ENCODE assay signal across 24 mouse cellular contexts in the genomic region with DNA sequence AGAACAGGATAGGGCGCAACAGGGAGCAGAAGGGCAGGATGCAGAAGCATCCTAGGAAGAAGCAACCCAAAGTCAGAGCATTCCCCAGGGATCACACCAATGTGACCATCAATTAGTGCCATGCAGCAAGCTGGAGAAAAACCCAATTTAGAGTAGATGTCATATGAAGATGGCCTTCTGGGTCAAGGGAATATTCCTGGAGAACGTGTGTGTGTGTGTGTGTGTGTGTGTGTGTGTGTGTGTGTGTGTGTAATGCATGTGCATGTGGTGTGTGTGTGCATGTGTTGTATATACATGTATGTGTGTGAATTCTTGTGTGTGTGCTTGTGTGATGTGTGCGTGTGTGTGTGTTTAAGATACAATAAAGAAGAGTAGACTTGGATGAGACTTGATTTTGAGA. TPM values are rescaled to one million over a fixed set of nuclear protein-coding genes. Genes with fewer than 3 reads are reported as not detected.
DNase-seq lines count a peak whose midpoint lies in the region; ATAC-seq and TF ChIP-seq lines count a peak whose summit lies in the region.
"Had no signal": no experiment of that assay in that cellular context is flagged by ENCODE, and none has a peak within 500 bp of the region (broad histone marks: within the 10 kb centered on the region; RNA-seq: fewer than 3 reads in every experiment).

No protein-coding gene starts in this region.

- DNase-seq in forebrain, embryonic 10.5 days (ENCODE audit: extremely low spot score, low spot score): no peak
- no peak for DNase-seq in forebrain, postnatal 0 days
- no peak for DNase-seq in midbrain, embryonic 10.5 days (ENCODE audit: low spot score)
- no peak for DNase-seq in midbrain, postnatal 0 days (ENCODE audit: low spot score)
- DNase-seq in midbrain, embryonic 14.5 days: peak; percentile 24
- no peak for DNase-seq in Muller cell, postnatal 12 days (ENCODE audit: inconsistent ontology term)
- DNase-seq: adrenal gland, adult 8-10 months had no signal

- TF ChIP-seq CTCF in forebrain, postnatal 0 days (IDR thresholded peaks at IDR 0.05; ENCODE audit: low read depth): no peak
- TF ChIP-seq CTCF in midbrain, postnatal 0 days (IDR thresholded peaks at IDR 0.05): no peak

- no peak for ATAC-seq in forebrain, postnatal 0 days
- ATAC-seq in midbrain, postnatal 0 days (ENCODE audit: low FRiP score): no peak
- ATAC-seq in midbrain, embryonic 14.5 days (ENCODE audit: low FRiP score, low TSS enrichment): no peak
- no peak for ATAC-seq in midbrain, embryonic 16.5 days
- ATAC-seq: inflammation-experienced regulatory T-cells, adult 6 months had no signal

- H3K27me3 ChIP-seq in forebrain, embryonic 10.5 days (ENCODE audit: poor library complexity, severe bottlenecking): peaks cover 100% of the 10 kb centered on the region
- H3K27me3 ChIP-seq in forebrain, postnatal 0 days (ENCODE audit: insufficient read depth, low read length): peaks cover 87% of the 10 kb centered on the region
- peaks cover 100% of the 10 kb centered on the region for H3K27me3 ChIP-seq in midbrain, embryonic 10.5 days (ENCODE audit: low read depth, poor library complexity, severe bottlenecking)
- peaks cover 83% of the 10 kb centered on the region for H3K27me3 ChIP-seq in midbrain, postnatal 0 days (ENCODE audit: insufficient read depth, low read length)
- peaks cover 82% of the 10 kb centered on the region for H3K27me3 ChIP-seq in midbrain, embryonic 14.5 days (ENCODE audit: control insufficient read depth, insufficient read depth, low read length)
- peaks cover 88% of the 10 kb centered on the region for H3K27me3 ChIP-seq in midbrain, embryonic 16.5 days (ENCODE audit: control insufficient read depth, insufficient read depth, low read depth, low read length)

- no peak overlapping the region for H3K4me2 ChIP-seq in forebrain, postnatal 0 days (ENCODE audit: low read depth)
- no peak overlapping the region for H3K4me2 ChIP-seq in midbrain, postnatal 0 days (ENCODE audit: low read depth, low read length, poor library complexity, severe bottlenecking)
- no peak overlapping the region for H3K4me2 ChIP-seq in midbrain, embryonic 14.5 days (ENCODE audit: low read length)
- H3K4me2 ChIP-seq in midbrain, embryonic 16.5 days (ENCODE audit: low read length): no peak overlapping the region
- H3K4me2 ChIP-seq: heart, embryonic 12.5 days; heart, embryonic 15.5 days; hindbrain, embryonic 12.5 days had no signal

- peak overlapping the region; percentile 27; the same call in 1 of the 2 replicates for H3K27ac ChIP-seq in forebrain, embryonic 10.5 days
- no peak overlapping the region for H3K27ac ChIP-seq in forebrain, postnatal 0 days (ENCODE audit: low read depth, low read length)
- H3K27ac ChIP-seq in midbrain, embryonic 10.5 days (replicated peaks): peak overlapping the region; percentile 76
- H3K27ac ChIP-seq in midbrain, postnatal 0 days (ENCODE audit: low read depth, low read length): no peak overlapping the region
- H3K27ac ChIP-seq in midbrain, embryonic 14.5 days (replicated peaks; ENCODE audit: low read depth, low read length): no peak overlapping the region
- no peak overlapping the region for H3K27ac ChIP-seq in midbrain, embryonic 16.5 days (ENCODE audit: low read length)
- H3K27ac ChIP-seq: heart, embryonic 15.5 days had no signal

- 39% methylated on average over 3 of the region's 3 CpGs for WGBS in forebrain, embryonic 10.5 days
- 42% methylated on average over 3 of the region's 3 CpGs for WGBS in forebrain, postnatal 0 days
- 43% methylated on average over 3 of the region's 3 CpGs for WGBS in midbrain, embryonic 10.5 days
- WGBS in midbrain, postnatal 0 days: 41% methylated on average over 3 of the region's 3 CpGs
- 41% methylated on average over 3 of the region's 3 CpGs for WGBS in midbrain, embryonic 14.5 days
- 31% methylated on average over 3 of the region's 3 CpGs for WGBS in midbrain, embryonic 16.5 days

- H3K4me3 ChIP-seq in forebrain, embryonic 10.5 days: no peak overlapping the region
- H3K4me3 ChIP-seq in forebrain, postnatal 0 days (ENCODE audit: low read depth, low read length): no peak overlapping the region
- 0 out of 2 replicates have a peak overlapping the region, but pooled peaks have one; percentile 39 for H3K4me3 ChIP-seq in midbrain, embryonic 10.5 days
- no peak overlapping the region for H3K4me3 ChIP-seq in midbrain, postnatal 0 days (ENCODE audit: low read depth, low read length)
- no peak overlapping the region for H3K4me3 ChIP-seq in midbrain, embryonic 14.5 days (replicated peaks; ENCODE audit: low read depth, low read length)
- no peak overlapping the region for H3K4me3 ChIP-seq in midbrain, embryonic 16.5 days (ENCODE audit: low read depth, low read length)
- H3K4me3 ChIP-seq: heart, embryonic 12.5 days; heart, embryonic 15.5 days; hindbrain, embryonic 12.5 days had no signal

- no peak overlapping the region for H3K9ac ChIP-seq in forebrain, postnatal 0 days
- no peak overlapping the region for H3K9ac ChIP-seq in midbrain, postnatal 0 days (replicated peaks; ENCODE audit: low read length, poor library complexity, severe bottlenecking)
- no peak overlapping the region for H3K9ac ChIP-seq in midbrain, embryonic 14.5 days (replicated peaks; ENCODE audit: low read length)
- H3K9ac ChIP-seq in midbrain, embryonic 16.5 days (ENCODE audit: low read depth, low read length): no peak overlapping the region
- H3K9ac ChIP-seq: heart, embryonic 12.5 days; heart, embryonic 15.5 days; hindbrain, embryonic 12.5 days had no signal

- H3K4me1 ChIP-seq in forebrain, embryonic 10.5 days: peaks cover 51% of the 10 kb centered on the region
- H3K4me1 ChIP-seq in forebrain, postnatal 0 days (ENCODE audit: insufficient read depth): no peaks in the 10 kb centered on the region
- peaks cover 70% of the 10 kb centered on the region for H3K4me1 ChIP-seq in midbrain, embryonic 10.5 days
- H3K4me1 ChIP-seq in midbrain, postnatal 0 days (ENCODE audit: insufficient read depth, low read length): no peaks in the 10 kb centered on the region
- H3K4me1 ChIP-seq in midbrain, embryonic 14.5 days (ENCODE audit: control insufficient read depth, insufficient read depth, low read length): peaks cover 12% of the 10 kb centered on the region; the same call in 1 of the 2 replicates
- 0 out of 2 replicates have a peak, but pooled peaks cover 4% of the 10 kb centered on the region for H3K4me1 ChIP-seq in midbrain, embryonic 16.5 days (ENCODE audit: control insufficient read depth, insufficient read depth, low read length)

- H3K36me3 ChIP-seq in forebrain, embryonic 10.5 days (replicated peaks): no peaks in the 10 kb centered on the region
- no peaks in the 10 kb centered on the region for H3K36me3 ChIP-seq in forebrain, postnatal 0 days (ENCODE audit: insufficient read depth)
- H3K36me3 ChIP-seq in midbrain, embryonic 10.5 days: no peaks in the 10 kb centered on the region
- no peaks in the 10 kb centered on the region for H3K36me3 ChIP-seq in midbrain, postnatal 0 days (ENCODE audit: insufficient read depth, low read length)
- no peaks in the 10 kb centered on the region for H3K36me3 ChIP-seq in midbrain, embryonic 14.5 days (ENCODE audit: control insufficient read depth, insufficient read depth, low read length)
- H3K36me3 ChIP-seq in midbrain, embryonic 16.5 days (ENCODE audit: control insufficient read depth, insufficient read depth, low read length): no peaks in the 10 kb centered on the region
- H3K36me3 ChIP-seq: G1E; heart, embryonic 12.5 days; heart, embryonic 15.5 days; hindbrain, embryonic 12.5 days had no signal

- H3K9me3 ChIP-seq in forebrain, embryonic 10.5 days: no peaks in the 10 kb centered on the region
- H3K9me3 ChIP-seq in forebrain, postnatal 0 days (ENCODE audit: low read length): no peaks in the 10 kb centered on the region
- H3K9me3 ChIP-seq in midbrain, embryonic 10.5 days (replicated peaks): no peaks in the 10 kb centered on the region
- H3K9me3 ChIP-seq in midbrain, postnatal 0 days (ENCODE audit: low read length): no peaks in the 10 kb centered on the region
- no peaks in the 10 kb centered on the region for H3K9me3 ChIP-seq in midbrain, embryonic 14.5 days (ENCODE audit: control insufficient read depth, low read length)
- H3K9me3 ChIP-seq in midbrain, embryonic 16.5 days (replicated peaks; ENCODE audit: control insufficient read depth, low read length, poor library complexity, severe bottlenecking): no peaks in the 10 kb centered on the region
- H3K9me3 ChIP-seq: G1E; heart, embryonic 12.5 days; heart, embryonic 15.5 days; hindbrain, embryonic 12.5 days had no signal

RNA-seq across cellular contexts. Expression of a gene that starts 9.2 kb away (rescaled TPM):
- polyA plus RNA-seq in forebrain, embryonic 10.5 days (2016; fragmentation: Nextera tagmentation; extraction: Ambion mirVana): 0.49 and 1.3 TPM in 2 replicates
- not detected in 2 replicates for total RNA-seq in forebrain, postnatal 0 days (2014; rRNA removed)
- polyA plus RNA-seq in forebrain, postnatal 0 days (2015; fragmentation: Nextera tagmentation; extraction: Ambion mirVana): 0.33 and 0.35 TPM in 2 replicates
- 22.0 and 24.0 TPM in 2 replicates for polyA plus RNA-seq in midbrain, embryonic 10.5 days (2016; fragmentation: Nextera tagmentation; extraction: Ambion mirVana)
- total RNA-seq in midbrain, postnatal 0 days (2014; rRNA removed): 0.33 TPM in 2 replicates
- polyA plus RNA-seq in midbrain, postnatal 0 days (2015; fragmentation: Nextera tagmentation; extraction: Ambion mirVana): 0.81 and 1.1 TPM in 2 replicates
- 1.3 and 4.1 TPM in 2 replicates for polyA plus RNA-seq in midbrain, embryonic 14.5 days (2014; fragmentation: Nextera tagmentation; extraction: Ambion mirVana)
- 1.2 and 1.3 TPM in 2 replicates for polyA plus RNA-seq in midbrain, embryonic 16.5 days (2015; fragmentation: Nextera tagmentation; extraction: Ambion mirVana)
- total RNA-seq: adrenal gland, adult 8-10 months; adrenal gland, postnatal 25 days; G1E; gastrocnemius, adult 8-10 months; gastrocnemius, postnatal 25 days; heart, adult 18-20 months; heart, postnatal 10 days; heart, postnatal 36 days had no signal
- polyA plus RNA-seq: activated CD4-positive, CD25-positive, alpha-beta regulatory T cell, adult 4 months; forebrain, embryonic 14.5 days; G1E; gonadal fat pad, adult 2 months; heart, embryonic 12.5 days; heart, embryonic 15.5 days had no signal

RNA-seq across cellular contexts. Expression of a gene that starts 10.4 kb away (rescaled TPM):
- polyA plus RNA-seq in forebrain, embryonic 10.5 days (2016; fragmentation: Nextera tagmentation; extraction: Ambion mirVana): 0.10 TPM in 1 of 2 replicates, not detected in the other
- 36.3 and 49.6 TPM in 2 replicates for total RNA-seq in forebrain, postnatal 0 days (2014; rRNA removed)
- 2.2 TPM in 2 replicates for polyA plus RNA-seq in forebrain, postnatal 0 days (2015; fragmentation: Nextera tagmentation; extraction: Ambion mirVana)
- polyA plus RNA-seq in midbrain, embryonic 10.5 days (2016; fragmentation: Nextera tagmentation; extraction: Ambion mirVana): 0.54 and 0.82 TPM in 2 replicates
- total RNA-seq in midbrain, postnatal 0 days (2014; rRNA removed): 5.5 and 7.3 TPM in 2 replicates
- polyA plus RNA-seq in midbrain, postnatal 0 days (2015; fragmentation: Nextera tagmentation; extraction: Ambion mirVana): 0.51 and 0.64 TPM in 2 replicates
- polyA plus RNA-seq in midbrain, embryonic 14.5 days (2014; fragmentation: Nextera tagmentation; extraction: Ambion mirVana): 0.57 and 0.66 TPM in 2 replicates
- 0.35 and 0.42 TPM in 2 replicates for polyA plus RNA-seq in midbrain, embryonic 16.5 days (2015; fragmentation: Nextera tagmentation; extraction: Ambion mirVana)
- polyA plus RNA-seq: activated CD4-positive, CD25-positive, alpha-beta regulatory T cell, adult 4 months; embryonic facial prominence, embryonic 14.5 days; forebrain, embryonic 11.5 days; inflammation-experienced regulatory T-cells, adult 6 months had no signal

RNA-seq across cellular contexts. Expression of a gene that starts 21.0 kb away (rescaled TPM):
- 0.12 and 0.33 TPM in 2 replicates for polyA plus RNA-seq in forebrain, embryonic 10.5 days (2016; fragmentation: Nextera tagmentation; extraction: Ambion mirVana)
- 0.31 and 1.1 TPM in 2 replicates for total RNA-seq in forebrain, postnatal 0 days (2014; rRNA removed)
- not detected in 2 replicates for polyA plus RNA-seq in forebrain, postnatal 0 days (2015; fragmentation: Nextera tagmentation; extraction: Ambion mirVana)
- polyA plus RNA-seq in midbrain, embryonic 10.5 days (2016; fragmentation: Nextera tagmentation; extraction: Ambion mirVana): 0.14 and 0.24 TPM in 2 replicates
- 0.38 and 1.5 TPM in 2 replicates for total RNA-seq in midbrain, postnatal 0 days (2014; rRNA removed)
- polyA plus RNA-seq in midbrain, postnatal 0 days (2015; fragmentation: Nextera tagmentation; extraction: Ambion mirVana): not detected in 2 replicates
- polyA plus RNA-seq in midbrain, embryonic 14.5 days (2014; fragmentation: Nextera tagmentation; extraction: Ambion mirVana): not detected in 2 replicates
- polyA plus RNA-seq in midbrain, embryonic 16.5 days (2015; fragmentation: Nextera tagmentation; extraction: Ambion mirVana): not detected in 2 replicates
- polyA plus RNA-seq: forebrain, embryonic 14.5 days; heart, embryonic 12.5 days; heart, embryonic 15.5 days had no signal

RNA-seq across cellular contexts. Expression of a gene that starts 32.4 kb away (rescaled TPM):
- 90.4 and 93.5 TPM in 2 replicates for polyA plus RNA-seq in forebrain, embryonic 10.5 days (2016; fragmentation: Nextera tagmentation; extraction: Ambion mirVana)
- total RNA-seq in forebrain, postnatal 0 days (2014; rRNA removed): 46.5 and 48.3 TPM in 2 replicates
- 55.0 and 58.4 TPM in 2 replicates for polyA plus RNA-seq in forebrain, postnatal 0 days (2015; fragmentation: Nextera tagmentation; extraction: Ambion mirVana)
- polyA plus RNA-seq in midbrain, embryonic 10.5 days (2016; fragmentation: Nextera tagmentation; extraction: Ambion mirVana): 90.4 and 94.9 TPM in 2 replicates
- total RNA-seq in midbrain, postnatal 0 days (2014; rRNA removed): 45.1 and 50.6 TPM in 2 replicates
- polyA plus RNA-seq in midbrain, postnatal 0 days (2015; fragmentation: Nextera tagmentation; extraction: Ambion mirVana): 50.6 and 57.4 TPM in 2 replicates
- polyA plus RNA-seq in midbrain, embryonic 14.5 days (2014; fragmentation: Nextera tagmentation; extraction: Ambion mirVana): 56.5 and 72.8 TPM in 2 replicates
- polyA plus RNA-seq in midbrain, embryonic 16.5 days (2015; fragmentation: Nextera tagmentation; extraction: Ambion mirVana): 72.9 and 73.1 TPM in 2 replicates

RNA-seq across cellular contexts. Expression of a gene that starts 35.9 kb away (rescaled TPM):
- 42.1 and 42.5 TPM in 2 replicates for polyA plus RNA-seq in forebrain, embryonic 10.5 days (2016; fragmentation: Nextera tagmentation; extraction: Ambion mirVana)
- 99.6 and 116 TPM in 2 replicates for total RNA-seq in forebrain, postnatal 0 days (2014; rRNA removed)
- 62.5 and 104 TPM in 2 replicates for polyA plus RNA-seq in forebrain, postnatal 0 days (2015; fragmentation: Nextera tagmentation; extraction: Ambion mirVana)
- polyA plus RNA-seq in midbrain, embryonic 10.5 days (2016; fragmentation: Nextera tagmentation; extraction: Ambion mirVana): 41.2 and 43.2 TPM in 2 replicates
- 122 and 144 TPM in 2 replicates for total RNA-seq in midbrain, postnatal 0 days (2014; rRNA removed)
- polyA plus RNA-seq in midbrain, postnatal 0 days (2015; fragmentation: Nextera tagmentation; extraction: Ambion mirVana): 89.2 and 93.8 TPM in 2 replicates
- polyA plus RNA-seq in midbrain, embryonic 14.5 days (2014; fragmentation: Nextera tagmentation; extraction: Ambion mirVana): 57.5 and 63.3 TPM in 2 replicates
- polyA plus RNA-seq in midbrain, embryonic 16.5 days (2015; fragmentation: Nextera tagmentation; extraction: Ambion mirVana): 96.4 and 102 TPM in 2 replicates

Comparison
In these comparisons a context has a peak if more than half of its experiments do, and no peak if none do; other contexts are left out.
1. H3K27ac ChIP-seq: peak in forebrain, embryonic 10.5 days (single experiment) and midbrain, embryonic 10.5 days (single experiment); none in forebrain, postnatal 0 days (single experiment), midbrain, postnatal 0 days (single experiment), midbrain, embryonic 14.5 days (single experiment) and midbrain, embryonic 16.5 days (single experiment).